Mouse (Mus musculus) layer of hippocampus, adult 18-20 months (tissue): ENCODE measurements around the gene Lims1. TPM values are rescaled to one million over a fixed set of nuclear protein-coding genes. Genes with fewer than 3 reads are reported as not detected.

Experiments used
- DNase-seq, 2 experiments: peaks; one replicate each; pipeline ENCODE4 v3.0.0; 2022; ENCODE audit warnings: low spot score in 2 of 2
- total RNA-seq, 2 experiments: library from RNA; stranded (reverse); gene quantifications; 2 replicates each; pipeline ENCODE4 v1.2.3; 2021

Lims1 gene
- total RNA-seq, 2 experiments from 2014 or later = 18.9 to 20.4 TPM

DNA sequence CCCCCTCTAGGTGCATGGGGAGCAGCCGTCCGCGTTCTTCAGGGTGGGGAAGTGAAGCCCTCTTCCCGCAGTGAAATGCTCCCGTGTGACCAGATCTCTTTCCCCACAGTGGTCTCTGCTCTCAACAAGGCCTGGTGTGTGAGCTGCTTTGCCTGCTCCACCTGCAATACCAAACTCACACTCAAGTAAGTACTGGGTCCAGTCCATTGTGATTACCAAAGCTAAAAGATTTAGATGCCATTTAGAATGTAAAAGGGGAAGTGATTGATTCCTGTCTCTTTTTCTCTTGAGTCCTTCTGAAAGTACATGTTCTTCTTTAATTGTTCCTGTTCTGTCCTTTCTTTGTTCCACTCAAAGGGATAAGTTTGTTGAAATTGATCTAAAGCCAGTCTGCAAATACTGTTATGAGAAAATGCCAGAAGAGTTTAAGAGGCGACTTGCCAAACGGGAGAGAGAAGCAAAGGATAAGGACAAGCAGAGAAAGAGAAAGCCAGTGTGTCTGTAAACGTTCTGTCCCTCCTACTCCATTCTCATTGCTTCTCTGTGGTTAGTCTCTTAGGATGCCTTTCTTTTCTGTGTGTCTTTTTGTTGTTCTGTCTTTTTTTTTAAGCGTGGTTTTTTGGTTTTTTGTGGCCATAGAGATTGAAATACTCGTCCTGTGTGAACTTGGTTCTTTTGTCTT is 95.2 kb downstream of the Lims1 start:
- DNase-seq = no peak

DNA sequence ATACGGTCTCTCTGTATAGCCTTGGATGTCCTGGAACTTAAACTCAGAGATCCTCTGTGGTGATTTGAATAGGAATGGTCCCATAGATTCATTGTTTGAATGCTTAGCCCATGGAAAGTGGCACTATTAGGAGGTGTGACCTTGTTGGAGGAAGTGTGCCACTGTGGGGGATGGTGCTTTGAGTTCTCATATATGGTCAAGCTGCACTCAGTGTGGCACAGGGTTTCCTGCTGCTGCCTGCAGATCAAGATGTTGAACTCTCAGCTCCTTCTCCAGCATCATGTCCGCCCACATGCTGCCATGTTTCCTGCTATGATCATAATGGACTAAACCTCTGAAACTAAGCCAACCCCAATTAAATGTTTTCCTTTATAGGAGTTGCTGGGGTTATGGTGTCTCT is 104.7 kb downstream of the Lims1 start:
- DNase-seq = no peak

DNA sequence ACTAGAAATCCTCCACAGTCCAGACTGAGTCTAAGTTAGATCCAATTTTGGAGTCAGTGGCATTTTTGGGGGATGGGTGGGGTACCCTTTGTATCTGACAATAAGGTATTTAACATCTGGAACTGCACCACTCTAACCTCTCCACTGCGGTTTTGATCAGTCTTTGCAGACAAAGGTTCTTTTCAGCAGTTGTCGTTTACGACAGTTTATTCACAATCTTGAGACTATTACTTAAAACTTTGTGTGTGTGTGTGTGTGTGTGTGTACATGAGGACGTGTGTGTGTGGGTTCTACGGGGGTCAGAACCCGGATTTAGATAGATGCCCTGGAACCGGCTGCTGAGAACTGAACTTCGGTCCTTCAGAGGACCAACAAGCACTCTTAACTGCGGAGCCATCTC is 122.6 kb downstream of the Lims1 start:
- no peak for DNase-seq

DNA sequence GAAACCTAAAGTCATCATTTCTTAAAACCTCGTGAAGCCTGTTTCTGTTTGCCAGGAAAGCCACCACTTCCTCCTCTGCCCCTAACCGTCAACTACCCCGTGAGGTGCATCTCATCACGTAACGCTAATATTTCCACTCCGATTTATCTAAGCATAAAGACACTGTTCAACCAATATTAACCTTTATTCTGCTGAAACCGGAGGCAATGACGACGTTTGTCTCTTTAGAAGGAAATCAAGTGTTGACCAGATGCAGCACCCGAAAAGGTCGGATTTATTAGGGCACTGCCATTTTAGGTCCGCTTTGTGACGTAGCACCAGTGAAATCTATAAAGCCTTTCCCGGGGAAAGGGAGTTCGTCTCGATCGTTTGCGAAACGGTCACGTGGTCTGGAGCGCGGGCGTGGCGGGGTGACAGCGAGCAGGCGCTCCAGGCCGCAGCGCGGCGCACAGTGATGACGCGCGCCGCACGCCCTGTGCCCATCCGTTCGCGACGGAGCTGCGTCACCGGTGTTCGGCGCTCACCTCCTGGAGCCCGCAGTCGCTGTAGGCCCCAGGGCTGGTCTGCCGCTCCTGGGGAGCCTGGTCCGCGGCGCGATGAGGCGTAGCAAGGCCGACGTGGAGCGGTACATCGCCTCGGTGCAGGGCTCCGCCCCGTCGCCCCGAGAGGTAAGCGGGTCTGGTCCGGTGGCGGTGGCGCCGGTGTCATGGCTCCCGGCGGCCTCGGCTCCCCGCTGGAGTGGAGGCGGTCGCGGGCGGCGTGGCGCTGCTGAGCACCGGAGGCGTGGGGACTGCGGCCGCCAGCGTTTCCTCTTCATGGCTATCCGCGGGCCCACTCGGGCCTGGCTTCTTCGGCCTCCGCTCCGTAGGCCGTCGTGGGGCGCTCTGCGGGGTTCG is 123.4 kb downstream of the Lims1 start, which contains the start of gene Ranbp2:
Gene Ranbp2, plus strand, starts transcription at position 537 of the 896 bp plus-strand sequence.
- peak; percentile 98 to 99 for DNase-seq

DNA sequence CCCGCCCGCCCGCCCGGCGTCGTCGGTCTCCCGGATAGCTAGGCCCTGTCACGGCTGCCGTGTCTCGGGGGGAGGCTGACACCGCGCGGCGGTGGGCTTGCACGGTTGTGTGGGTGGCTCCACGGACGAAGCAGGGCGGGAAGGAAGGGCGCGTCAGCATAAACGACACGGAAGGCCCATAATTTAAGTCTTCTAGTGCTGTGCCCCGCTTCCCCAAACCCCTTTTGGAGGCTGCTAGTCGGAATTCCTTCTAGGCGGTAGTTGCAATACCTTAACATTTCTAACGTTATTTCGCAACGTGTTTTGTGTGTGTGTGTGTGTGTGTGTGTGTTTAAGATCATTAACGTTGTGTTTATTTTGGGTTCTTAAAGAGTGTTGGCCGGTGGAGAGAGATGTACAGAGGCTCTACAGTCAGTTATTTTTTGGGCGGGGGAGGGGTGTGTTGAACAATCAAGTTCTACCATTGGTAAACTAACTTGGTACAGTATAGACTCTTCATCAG is 124.1 kb downstream of the Lims1 start:
- DNase-seq = no peak

DNA sequence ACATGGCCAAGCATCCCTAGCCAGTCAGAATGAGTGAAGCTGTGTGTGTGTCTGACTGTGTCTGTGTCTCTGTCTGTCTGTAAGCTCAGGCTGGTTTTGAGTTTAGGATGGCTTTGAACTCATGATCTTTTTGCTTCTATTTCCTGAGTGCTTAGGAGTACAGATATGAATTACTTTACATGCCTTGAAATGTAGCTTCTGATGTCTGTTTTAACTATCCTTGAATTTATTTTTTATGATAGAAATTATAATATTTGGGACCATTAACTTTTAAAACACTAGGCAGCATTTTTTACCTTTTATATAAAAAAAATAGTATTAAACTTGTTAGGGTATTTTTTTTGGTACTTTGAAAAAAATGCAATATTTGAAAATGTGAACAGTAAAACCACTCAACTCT is 128.3 kb downstream of the Lims1 start:
- no peak for DNase-seq

DNA sequence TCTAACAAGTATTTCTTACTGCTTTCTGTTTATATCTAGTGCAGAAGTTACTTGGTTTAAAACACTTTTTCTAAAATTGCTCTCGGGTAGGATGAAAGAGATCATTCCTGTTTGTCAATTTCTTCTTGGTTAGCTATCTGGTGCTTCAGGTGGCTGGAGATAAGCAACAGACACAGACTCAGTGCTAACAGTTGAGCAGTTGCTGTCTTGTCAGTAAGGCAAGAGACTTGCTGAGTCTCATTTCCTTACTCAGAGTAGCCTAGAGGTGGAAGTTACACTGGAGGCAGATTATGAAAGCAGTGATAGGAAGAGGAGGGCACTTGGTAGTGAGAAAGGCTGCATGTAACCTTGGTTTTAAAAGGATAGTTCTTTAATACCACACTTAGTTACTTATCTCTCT is 128.9 kb downstream of the Lims1 start:
- no peak for DNase-seq

DNA sequence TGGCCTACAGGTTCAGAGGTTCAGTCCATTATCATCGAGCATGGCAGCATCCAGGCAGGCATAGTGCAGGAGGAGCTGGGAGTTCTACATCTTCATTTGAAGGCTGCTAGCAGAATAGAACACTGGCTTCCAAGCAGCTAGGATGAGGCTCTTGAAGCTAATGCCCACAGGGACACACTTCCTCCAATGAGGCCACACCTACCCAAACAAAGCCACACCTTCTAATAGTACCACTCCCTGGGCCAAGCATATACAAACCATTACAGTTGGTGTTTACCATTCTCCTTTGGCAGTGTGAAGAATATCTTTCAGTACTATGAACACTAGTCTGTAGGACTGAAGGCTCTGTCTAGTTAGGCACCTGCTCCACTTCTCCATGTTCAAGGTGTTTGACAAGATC is 136.6 kb downstream of the Lims1 start:
- no peak for DNase-seq

Other genes starting within 250 kb of the Lims1 start
- gene AW822073, start 98.5 kb upstream of the Lims1 start, total RNA-seq = not detected
- not detected for gene Duxf3, start 90.8 kb upstream of the Lims1 start, total RNA-seq
- gene Gm4981, start 86.8 kb upstream of the Lims1 start, total RNA-seq = not detected
- 10 to 100 TPM; 77.6 to 89.1 TPM for gene Gcc2, start 68.0 kb upstream of the Lims1 start, total RNA-seq
- 10 to 100 TPM; 79.4 to 80.8 TPM for gene Ranbp2, start 123.5 kb downstream of the Lims1 start, total RNA-seq
- 1 to 10 TPM; 3.2 to 3.8 TPM for gene Ccdc138, start 174.5 kb downstream of the Lims1 start, total RNA-seq